Mouse (Mus musculus) C2C12 (cell line): Measurements from ENCODE around the gene Rorb.

ENCODE experiments used
- CTCF ChIP-seq: IDR thresholded peaks from one replicate; pipeline ENCODE4 v1.5.1; 2011; ENCODE audit not compliant: control insufficient read depth, insufficient read depth, insufficient read length
- MAX ChIP-seq: IDR thresholded peaks from one replicate; pipeline ENCODE4 v1.6.1; 2011; ENCODE audit warnings: mild to moderate bottlenecking, control low read depth
- MYOD1 ChIP-seq: IDR thresholded peaks from one replicate; pipeline ENCODE4 v1.6.1; 2011; ENCODE audit warnings: low read depth; ENCODE audit not compliant: control insufficient read depth, insufficient read length
- USF1 ChIP-seq: IDR thresholded peaks from one replicate; pipeline ENCODE4 v1.6.1; 2011; ENCODE audit warnings: low read depth, mild to moderate bottlenecking, control low read depth, moderate library complexity

DNA sequence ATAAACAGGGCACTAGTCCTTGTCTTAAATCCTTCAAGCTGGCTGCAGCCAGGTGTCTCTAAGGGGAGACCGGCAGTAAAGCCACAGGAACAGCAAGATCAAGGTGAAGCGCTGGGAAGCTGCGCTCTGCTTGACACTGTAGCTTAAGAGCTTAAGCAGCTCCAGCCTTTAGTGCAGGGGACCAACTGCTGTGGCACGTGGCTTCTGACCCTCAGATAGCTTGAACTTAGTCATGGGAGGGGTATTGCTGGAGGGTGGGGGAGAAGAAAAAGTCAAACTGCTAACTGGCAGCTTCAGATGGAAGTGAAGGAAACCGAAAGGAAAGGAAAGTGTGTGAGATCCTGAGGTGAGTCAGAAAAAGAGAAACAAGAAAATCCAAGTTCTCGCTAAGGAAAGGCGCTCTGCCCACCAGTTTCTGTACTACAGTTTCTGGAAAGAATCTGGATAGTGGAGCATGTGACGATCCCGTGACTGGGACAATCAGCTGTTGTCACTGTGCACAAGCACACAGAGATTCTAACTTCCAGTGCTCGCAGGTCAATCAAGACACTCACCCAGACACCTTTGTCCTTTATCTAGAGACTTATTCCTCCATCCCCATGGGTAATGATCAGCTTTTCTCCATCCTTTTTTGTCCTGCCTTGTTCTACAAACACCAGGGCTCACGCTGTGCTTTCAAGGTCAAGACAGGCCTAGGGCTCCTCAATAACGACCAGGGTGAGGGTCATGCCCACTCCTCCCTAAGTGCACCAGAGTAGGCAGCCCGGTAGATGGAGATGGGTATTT lies 2.2 kb downstream of the Rorb start:
- TF ChIP-seq MYOD1 (no peak), CTCF (no peak), USF1 (no peak), MAX (no peak)
